Mouse (Mus musculus) layer of hippocampus, adult 2 months (tissue): ENCODE results near the gene Kiss1. TPM values are rescaled to one million over a fixed set of nuclear protein-coding genes. Genes with fewer than 3 reads are reported as not detected.

Source experiments
- DNase-seq, 2 experiments: peaks; one replicate each; pipeline ENCODE4 v3.0.0; 2022; ENCODE audit warnings: low spot score in 2 of 2
- H3K27ac ChIP-seq: fragments of 200-600 bp; 2 replicates; pipeline ENCODE4 v1.8.1; 2022
- H3K4me3 ChIP-seq: fragments of 200-600 bp; 2 replicates; pipeline ENCODE4 v1.8.1; 2022; ENCODE audit warnings: mild to moderate bottlenecking
- CTCF ChIP-seq: fragments of 200-600 bp; conservative IDR thresholded peaks from 2 replicates; pipeline ENCODE4 v1.8.1; 2022; ENCODE audit warnings: antibody characterized with exemption, mild to moderate bottlenecking, moderate library complexity
- total RNA-seq, 2 experiments: library from RNA; stranded (reverse); gene quantifications; 2 replicates each; pipeline ENCODE4 v1.2.3; 2021

Kiss1 gene
- total RNA-seq, 2 experiments from 2014 or later: not detected

DNA sequence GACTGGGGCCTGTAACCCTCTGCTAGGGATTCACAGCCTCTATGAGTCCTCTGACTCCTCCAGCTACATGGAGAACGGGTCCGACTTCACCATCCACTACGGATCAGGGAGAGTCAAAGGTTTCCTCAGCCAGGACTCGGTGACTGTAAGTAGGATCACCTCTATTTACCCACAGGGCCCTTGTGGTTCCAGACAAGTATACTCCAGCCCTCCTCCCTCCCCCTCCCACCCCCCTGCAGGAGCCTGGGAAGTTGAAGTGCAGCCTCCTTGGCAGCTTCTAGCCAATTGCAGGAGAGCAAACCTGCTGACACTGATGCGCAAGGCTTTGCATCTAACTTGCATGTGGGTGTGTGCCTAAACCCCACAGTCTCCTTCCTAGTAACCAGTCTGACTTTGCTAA lies 33.8 kb downstream of the Kiss1 start:
- DNase-seq: no peak
- no peak for TF ChIP-seq CTCF

DNA sequence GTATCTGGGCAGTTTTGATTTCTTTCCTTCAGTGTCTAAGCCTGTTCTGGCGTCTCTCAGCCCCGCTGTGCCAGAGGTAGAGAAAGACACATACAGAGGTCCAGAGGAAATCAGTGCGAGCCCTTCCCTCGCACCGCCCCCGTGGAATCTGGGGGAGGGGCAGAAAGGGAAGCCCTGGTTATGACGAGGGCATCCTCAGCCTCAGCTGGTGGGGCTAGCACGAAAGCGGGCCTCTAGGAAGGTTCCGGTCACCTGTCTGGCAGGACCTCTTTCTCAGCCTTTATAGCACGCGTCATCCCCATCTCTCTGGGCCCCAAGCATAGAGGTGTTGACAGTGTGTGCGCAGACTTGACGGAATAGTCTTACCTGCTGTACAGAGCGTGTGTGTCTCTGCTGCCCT lies 34.2 kb downstream of the Kiss1 start:
- Histone ChIP-seq H3K4me3 (no peak overlapping the region), H3K27ac (no peak overlapping the region)
- TF ChIP-seq CTCF: no peak
- DNase-seq: no peak

More for the DNA sequence above, 33.8 kb downstream of the Kiss1 start:
- H3K4me3 ChIP-seq: no peak overlapping the region
- H3K27ac ChIP-seq: no peak overlapping the region

- Histone ChIP-seq H3K4me3 (no peak overlapping the region), H3K27ac (no peak overlapping the region)
- no peak for DNase-seq
- no peak for TF ChIP-seq CTCF
Measured at GRCm38 (mm10) chr1:133356330-133356729, 34.7 kb downstream of the Kiss1 start.

- TF ChIP-seq CTCF: no peak
- no peak overlapping the region for H3K27ac ChIP-seq
- no peak overlapping the region for H3K4me3 ChIP-seq
- DNase-seq: no peak
Measured at GRCm38 (mm10) chr1:133361006-133361405, 39.3 kb downstream of the Kiss1 start.

DNA sequence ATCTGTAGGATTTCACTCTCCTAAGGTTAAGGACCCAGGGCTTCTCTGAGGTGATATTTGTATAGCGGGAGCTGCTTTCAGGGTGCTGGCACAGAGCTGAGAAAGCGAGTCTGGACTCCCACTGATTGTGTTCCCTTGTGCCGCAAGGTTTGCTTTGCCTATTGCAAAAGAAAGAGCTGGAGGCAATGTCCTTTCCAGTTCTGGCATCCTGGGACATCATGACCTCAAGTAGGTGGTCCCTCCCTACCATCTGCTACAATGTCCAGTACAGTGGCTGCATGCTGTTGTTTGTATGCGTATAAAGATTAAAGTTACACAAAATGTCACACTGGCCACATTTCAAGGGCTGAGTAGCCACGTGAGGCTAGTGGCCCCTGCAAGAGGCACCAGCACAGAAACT lies 40.4 kb downstream of the Kiss1 start:
- no peak for TF ChIP-seq CTCF
- no peak overlapping the region for H3K27ac ChIP-seq
- DNase-seq: no peak
- H3K4me3 ChIP-seq: no peak overlapping the region

DNA sequence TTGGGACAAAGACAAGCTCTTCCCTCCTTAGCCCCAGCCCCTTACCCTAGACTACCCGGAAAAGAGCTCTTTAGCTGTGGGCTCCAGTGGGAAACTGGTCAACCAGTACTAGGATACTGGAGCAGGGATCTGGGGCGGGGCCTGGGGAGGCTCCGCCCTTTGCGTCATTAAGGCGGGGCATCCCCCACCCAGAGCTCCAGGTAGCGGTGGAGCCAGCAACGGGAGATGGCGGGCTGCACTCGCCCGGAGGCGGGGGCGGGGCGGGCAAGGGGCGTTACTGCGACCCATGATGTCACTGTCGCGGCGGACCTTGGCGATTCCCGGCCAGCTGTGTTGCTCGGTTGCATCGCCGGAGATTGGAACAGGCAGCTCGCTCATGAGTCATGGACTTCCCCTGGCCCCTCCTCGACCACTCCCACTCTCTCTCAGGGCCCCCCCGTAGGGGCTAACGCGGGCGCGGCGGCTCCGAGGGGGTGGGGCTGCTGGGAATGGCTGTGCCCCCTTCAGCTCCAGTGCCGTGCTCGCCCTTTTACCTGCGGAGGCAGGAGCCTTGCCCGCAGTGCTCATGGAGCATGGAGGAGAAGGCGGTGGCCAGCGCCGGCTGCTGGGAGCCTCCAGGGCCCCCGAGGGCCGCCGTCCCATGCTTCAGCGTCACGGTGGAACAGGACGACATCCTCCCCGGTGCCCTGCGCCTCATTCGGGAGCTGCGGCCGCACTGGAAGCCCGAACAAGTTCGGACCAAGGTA lies 41.8 kb downstream of the Kiss1 start, which contains the start of gene Etnk2:
TSS of gene Etnk2 (plus strand) at position 297 of the 746 bp plus-strand sequence.
- H3K27ac ChIP-seq: no peak within 1 kb of the TSS; the same call in 1 of the 2 replicates
- TF ChIP-seq CTCF: no peak
- peak within 1 kb of the TSS; percentile 60 for H3K4me3 ChIP-seq
- DNase-seq: peak; percentile 61 to 64

- DNase-seq: no peak
- H3K4me3 ChIP-seq: peak overlapping the region; percentile 60
- H3K27ac ChIP-seq: no peak overlapping the region; the same call in 1 of the 2 replicates
- TF ChIP-seq CTCF: no peak
Measured at GRCm38 (mm10) chr1:133364022-133364630, 42.5 kb downstream of the Kiss1 start.

DNA sequence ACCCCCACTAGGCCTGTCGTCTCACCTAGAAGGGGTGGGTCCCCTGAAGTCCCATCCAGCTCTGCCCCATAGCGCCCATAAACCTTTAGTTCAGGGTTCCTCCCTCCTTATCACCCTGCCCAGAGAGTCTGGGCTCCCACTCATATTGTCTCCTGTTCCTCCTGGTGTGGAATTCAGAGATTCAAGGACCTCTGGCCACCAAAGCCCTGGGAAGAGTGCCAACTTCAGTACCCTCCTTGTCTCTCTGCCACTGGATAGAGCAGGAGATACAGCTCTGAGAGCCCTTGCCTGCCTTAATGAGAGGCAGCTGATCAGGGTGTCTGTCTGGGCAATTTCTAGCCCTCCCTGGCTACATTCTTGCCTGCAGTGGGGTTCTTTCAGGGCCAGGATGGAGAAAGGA lies 43.2 kb downstream of the Kiss1 start:
- no peak for TF ChIP-seq CTCF
- DNase-seq: no peak

GRCm38 (mm10) chr1:133366951-133367605 lies 45.4 kb downstream of the Kiss1 start:
- no peak overlapping the region for H3K4me3 ChIP-seq
- TF ChIP-seq CTCF: no peak
- peak overlapping the region; percentile 12; the same call in 1 of the 2 replicates for H3K27ac ChIP-seq
- no peak for DNase-seq

More for the DNA sequence above, 43.2 kb downstream of the Kiss1 start:
- Histone ChIP-seq H3K27ac (no peak overlapping the region), H3K4me3 (no peak overlapping the region)

DNA sequence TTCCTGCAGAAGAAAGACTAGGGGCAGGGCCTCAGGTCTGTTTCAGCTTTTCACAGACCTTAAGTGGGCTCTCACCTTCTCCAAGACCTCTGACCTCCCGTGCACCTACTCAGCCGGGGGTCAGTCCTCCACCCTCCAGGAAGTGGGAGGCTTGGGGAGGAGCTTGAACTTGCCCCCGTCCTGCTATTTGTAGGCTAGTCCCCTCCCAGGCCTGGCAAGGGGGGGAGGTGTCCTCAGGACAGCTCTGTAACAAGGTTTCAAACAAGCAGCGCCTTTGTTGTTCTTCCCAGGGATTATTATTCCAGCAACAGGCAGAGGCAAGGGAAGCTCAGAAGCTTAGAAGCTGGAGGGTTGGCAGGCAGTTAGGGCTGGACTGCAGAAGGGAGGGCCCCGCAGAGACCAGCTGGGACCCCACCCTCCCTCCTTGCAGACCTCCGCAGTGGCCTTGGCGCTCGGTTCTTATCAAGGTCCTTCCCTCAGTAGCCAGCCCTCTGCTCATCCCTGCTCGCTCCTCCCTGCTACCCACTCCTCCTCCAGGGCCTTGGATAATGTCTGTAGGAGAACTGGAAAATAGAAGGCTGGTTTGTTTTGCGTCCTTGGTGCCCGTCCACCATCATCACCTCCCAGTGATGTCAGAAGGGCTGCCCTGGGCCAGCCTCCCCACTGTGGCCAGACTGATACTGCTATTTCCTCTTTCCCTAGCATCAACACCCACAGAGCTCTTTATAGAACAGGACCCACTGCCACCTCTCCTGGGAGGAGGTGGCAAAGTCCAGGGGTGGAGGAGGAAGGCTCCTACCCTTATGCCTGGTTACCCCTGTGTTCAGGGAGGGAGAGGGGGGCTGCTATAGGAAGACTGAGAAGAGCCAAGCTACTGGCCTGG lies 46.2 kb downstream of the Kiss1 start:
- Histone ChIP-seq H3K4me3 (no peak overlapping the region), H3K27ac (peak overlapping the region; percentile 12; the same call in 1 of the 2 replicates)
- TF ChIP-seq CTCF: no peak
- DNase-seq: no peak

GRCm38 (mm10) chr1:133368644-133369043 lies 47.0 kb downstream of the Kiss1 start:
- no peak overlapping the region for H3K27ac ChIP-seq
- TF ChIP-seq CTCF: no peak
- H3K4me3 ChIP-seq: no peak overlapping the region
- no peak for DNase-seq

GRCm38 (mm10) chr1:133370352-133370751 lies 48.7 kb downstream of the Kiss1 start:
- Histone ChIP-seq H3K4me3 (no peak overlapping the region), H3K27ac (no peak overlapping the region)
- no peak for DNase-seq
- TF ChIP-seq CTCF: no peak

- H3K27ac ChIP-seq: no peak overlapping the region
- no peak overlapping the region for H3K4me3 ChIP-seq
- no peak for DNase-seq
- TF ChIP-seq CTCF: no peak
Measured at GRCm38 (mm10) chr1:133371431-133371830, 49.8 kb downstream of the Kiss1 start.
